Mouse (Mus musculus): Measurements from ENCODE around the gene Gm10283. TPM values are rescaled to one million over a fixed set of nuclear protein-coding genes. Genes with fewer than 3 reads are reported as not detected.

The Gm10283 gene
- polyA plus RNA-seq, 1 experiment from 2014 or later = not detected

DNA sequence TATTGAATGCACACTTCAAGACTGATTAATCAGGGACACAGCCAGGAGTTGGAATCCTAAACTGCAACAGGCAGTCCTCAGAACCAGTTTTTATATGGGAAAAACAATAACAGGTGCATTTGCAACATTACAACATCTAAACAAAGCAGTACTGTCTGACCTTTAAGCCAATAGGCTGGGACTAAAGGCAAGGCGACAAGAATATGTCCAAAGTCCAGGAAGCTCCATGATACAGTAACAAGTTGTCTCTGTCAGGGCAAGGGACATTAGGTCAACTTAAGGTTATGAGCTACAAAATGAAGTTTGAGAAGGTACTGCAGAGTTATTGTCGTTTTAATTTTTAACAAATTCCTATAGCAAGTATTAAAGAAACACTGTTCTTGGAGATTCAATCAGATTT lies 12.9 kb downstream of the Gm10283 start:
- ATAC-seq (ENCODE audit: insufficient number of reproducible peaks, low FRiP score, low TSS enrichment, low read depth) (no peak), DNase-seq (ENCODE audit: low spot score) (no peak)
- Histone ChIP-seq H3K4me1 (ENCODE audit: control insufficient read depth, insufficient read depth, low read length) (no peaks in the 10 kb centered on the region), H3K4me2 (ENCODE audit: low read depth, severe bottlenecking) (no peak overlapping the region), H3K27me3 (ENCODE audit: control insufficient read depth, insufficient read depth, low read length) (no peaks in the 10 kb centered on the region), H3K9me3 (ENCODE audit: control insufficient read depth, low read length) (no peaks in the 10 kb centered on the region), H3K36me3 (ENCODE audit: control insufficient read depth, insufficient read depth, low read length) (no peaks in the 10 kb centered on the region), H3K27ac (replicated peaks; ENCODE audit: low read depth, low read length) (no peak overlapping the region), H3K4me3 (ENCODE audit: low read depth, low read length) (no peak overlapping the region), H3K9ac (ENCODE audit: low read length) (no peak overlapping the region)
- WGBS = 88% methylated on average over 2 of the region's 2 CpGs

DNA sequence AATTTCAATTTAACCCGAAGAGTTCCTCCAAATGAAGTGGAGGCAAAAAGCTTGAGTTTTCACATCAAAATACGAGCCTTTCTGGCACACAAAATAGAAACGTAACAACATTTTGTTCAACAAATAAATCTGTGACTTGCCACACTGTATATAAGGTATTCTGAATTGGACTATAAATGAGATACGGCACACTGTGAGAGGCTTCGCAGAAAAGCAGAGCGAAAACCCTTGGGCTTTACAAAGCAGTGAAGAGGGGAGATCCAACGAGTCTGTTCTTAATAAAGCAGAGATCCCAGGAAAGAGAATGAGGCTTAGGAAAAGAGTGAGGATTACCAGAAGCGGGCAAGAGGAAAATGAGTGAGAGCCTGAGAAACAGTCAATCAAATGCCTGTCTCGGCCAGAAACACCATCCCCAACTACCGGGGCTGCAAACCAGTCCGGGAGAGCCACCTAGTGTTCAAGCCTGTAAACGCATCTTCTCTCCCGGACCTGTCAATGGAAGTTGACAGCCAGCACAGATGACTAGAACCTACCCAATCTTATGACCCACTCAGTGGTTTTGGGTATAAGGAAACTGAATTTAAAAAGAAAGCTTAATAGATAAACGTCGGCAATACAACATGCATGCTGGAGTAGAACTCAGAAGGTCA lies 36.2 kb downstream of the Gm10283 start:
- DNase-seq (ENCODE audit: low spot score) (peak; percentile 79), ATAC-seq (ENCODE audit: insufficient number of reproducible peaks, low FRiP score, low TSS enrichment, low read depth) (no peak)
- H3K27ac ChIP-seq (replicated peaks; ENCODE audit: low read depth, low read length) = no peak overlapping the region
- H3K4me3 ChIP-seq (ENCODE audit: low read depth, low read length) = no peak overlapping the region
- no peaks in the 10 kb centered on the region for H3K4me1 ChIP-seq (ENCODE audit: control insufficient read depth, insufficient read depth, low read length)
- H3K9ac ChIP-seq (ENCODE audit: low read length) = no peak overlapping the region
- no peaks in the 10 kb centered on the region for H3K36me3 ChIP-seq (ENCODE audit: control insufficient read depth, insufficient read depth, low read length)
- no peaks in the 10 kb centered on the region for H3K27me3 ChIP-seq (ENCODE audit: control insufficient read depth, insufficient read depth, low read length)
- H3K9me3 ChIP-seq (ENCODE audit: control insufficient read depth, low read length) = no peaks in the 10 kb centered on the region
- WGBS = 39% methylated on average over 15 of the region's 15 CpGs
- H3K4me2 ChIP-seq (ENCODE audit: low read depth, severe bottlenecking) = no peak overlapping the region

- no peaks in the 10 kb centered on the region for H3K27me3 ChIP-seq (ENCODE audit: control insufficient read depth, insufficient read depth, low read length)
- H3K9ac ChIP-seq (ENCODE audit: low read length) = no peak overlapping the region
- H3K9me3 ChIP-seq (ENCODE audit: control insufficient read depth, low read length) = no peaks in the 10 kb centered on the region
- 77% methylated on average over 2 of the region's 2 CpGs for WGBS
- no peaks in the 10 kb centered on the region for H3K4me1 ChIP-seq (ENCODE audit: control insufficient read depth, insufficient read depth, low read length)
- DNase-seq (ENCODE audit: low spot score) (no peak), ATAC-seq (ENCODE audit: insufficient number of reproducible peaks, low FRiP score, low TSS enrichment, low read depth) (no peak)
- no peak overlapping the region for H3K4me2 ChIP-seq (ENCODE audit: low read depth, severe bottlenecking)
- H3K4me3 ChIP-seq (ENCODE audit: low read depth, low read length) = no peak overlapping the region
- no peaks in the 10 kb centered on the region for H3K36me3 ChIP-seq (ENCODE audit: control insufficient read depth, insufficient read depth, low read length)
- H3K27ac ChIP-seq (replicated peaks; ENCODE audit: low read depth, low read length) = no peak overlapping the region
These were observed 53.7 kb downstream of the Gm10283 start for GRCm38 (mm10) chr8:60449296-60449695.

DNA sequence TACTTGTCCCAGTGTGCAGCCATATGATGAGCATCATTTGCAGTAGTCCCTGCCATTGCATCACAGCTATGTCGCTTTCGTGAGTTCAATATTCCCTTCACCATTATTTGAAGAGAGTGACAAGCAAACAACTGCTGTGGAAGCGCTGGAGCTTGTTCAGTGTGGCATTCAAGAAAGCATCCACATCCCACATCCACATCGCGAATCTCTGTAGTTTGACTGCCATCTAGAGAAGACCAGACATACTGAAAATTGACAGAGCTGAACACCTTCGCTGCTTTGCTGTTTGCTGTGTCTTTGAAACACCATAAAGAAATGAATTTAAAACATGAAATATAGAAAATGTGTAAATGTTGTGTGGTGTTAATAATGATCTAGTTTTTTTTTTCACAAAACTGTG lies 58.0 kb downstream of the Gm10283 start:
- Histone ChIP-seq H3K27me3 (ENCODE audit: control insufficient read depth, insufficient read depth, low read length) (no peaks in the 10 kb centered on the region), H3K9me3 (ENCODE audit: control insufficient read depth, low read length) (no peaks in the 10 kb centered on the region), H3K4me2 (ENCODE audit: low read depth, severe bottlenecking) (no peak overlapping the region), H3K4me3 (ENCODE audit: low read depth, low read length) (no peak overlapping the region), H3K4me1 (ENCODE audit: control insufficient read depth, insufficient read depth, low read length) (no peaks in the 10 kb centered on the region), H3K9ac (ENCODE audit: low read length) (no peak overlapping the region), H3K36me3 (ENCODE audit: control insufficient read depth, insufficient read depth, low read length) (no peaks in the 10 kb centered on the region), H3K27ac (replicated peaks; ENCODE audit: low read depth, low read length) (no peak overlapping the region)
- DNase-seq (ENCODE audit: low spot score) (no peak), ATAC-seq (ENCODE audit: insufficient number of reproducible peaks, low FRiP score, low TSS enrichment, low read depth) (no peak)
- WGBS = 81% methylated on average over 6 of the region's 6 CpGs

DNA sequence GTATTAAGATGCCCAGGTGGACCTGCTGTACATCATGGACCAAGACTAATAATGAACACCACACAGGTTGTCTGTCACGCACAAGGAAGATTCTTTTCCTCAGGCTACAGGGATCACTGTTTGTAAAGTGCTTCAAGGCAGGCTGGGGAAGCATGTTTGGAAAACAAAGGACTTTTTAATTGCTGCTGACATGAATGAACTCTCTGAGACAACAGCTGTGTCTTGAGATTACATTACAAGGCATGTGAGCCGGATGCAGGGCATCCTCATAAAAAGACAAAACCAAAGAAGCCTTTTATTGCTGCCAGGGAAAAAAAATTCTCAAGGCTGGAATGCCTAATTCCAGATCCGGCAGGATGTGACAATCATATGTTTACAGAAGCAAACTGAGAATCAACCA lies 64.4 kb downstream of the Gm10283 start:
- Histone ChIP-seq H3K27me3 (ENCODE audit: control insufficient read depth, insufficient read depth, low read length) (no peaks in the 10 kb centered on the region), H3K4me2 (ENCODE audit: low read depth, severe bottlenecking) (no peak overlapping the region), H3K4me3 (ENCODE audit: low read depth, low read length) (no peak overlapping the region), H3K27ac (replicated peaks; ENCODE audit: low read depth, low read length) (no peak overlapping the region), H3K9ac (ENCODE audit: low read length) (no peak overlapping the region), H3K36me3 (ENCODE audit: control insufficient read depth, insufficient read depth, low read length) (no peaks in the 10 kb centered on the region), H3K4me1 (ENCODE audit: control insufficient read depth, insufficient read depth, low read length) (no peaks in the 10 kb centered on the region), H3K9me3 (ENCODE audit: control insufficient read depth, low read length) (no peaks in the 10 kb centered on the region)
- 55% methylated on average over 3 of the region's 3 CpGs for WGBS
- DNase-seq (ENCODE audit: low spot score) (no peak), ATAC-seq (ENCODE audit: insufficient number of reproducible peaks, low FRiP score, low TSS enrichment, low read depth) (no peak)

- DNase-seq (ENCODE audit: low spot score) (no peak), ATAC-seq (ENCODE audit: insufficient number of reproducible peaks, low FRiP score, low TSS enrichment, low read depth) (no peak)
- H3K9ac ChIP-seq (ENCODE audit: low read length) = no peak overlapping the region
- no peaks in the 10 kb centered on the region for H3K4me1 ChIP-seq (ENCODE audit: control insufficient read depth, insufficient read depth, low read length)
- H3K27ac ChIP-seq (replicated peaks; ENCODE audit: low read depth, low read length) = no peak overlapping the region
- H3K4me2 ChIP-seq (ENCODE audit: low read depth, severe bottlenecking) = no peak overlapping the region
- no peaks in the 10 kb centered on the region for H3K27me3 ChIP-seq (ENCODE audit: control insufficient read depth, insufficient read depth, low read length)
- H3K4me3 ChIP-seq (ENCODE audit: low read depth, low read length) = no peak overlapping the region
- 85% methylated on average over 3 of the region's 3 CpGs for WGBS
- H3K36me3 ChIP-seq (ENCODE audit: control insufficient read depth, insufficient read depth, low read length) = no peaks in the 10 kb centered on the region
- H3K9me3 ChIP-seq (ENCODE audit: control insufficient read depth, low read length) = no peaks in the 10 kb centered on the region
These were observed 66.1 kb downstream of the Gm10283 start for GRCm38 (mm10) chr8:60436872-60437271.

- Histone ChIP-seq H3K4me1 (ENCODE audit: control insufficient read depth, insufficient read depth, low read length) (no peaks in the 10 kb centered on the region), H3K27me3 (ENCODE audit: control insufficient read depth, insufficient read depth, low read length) (no peaks in the 10 kb centered on the region), H3K4me2 (ENCODE audit: low read depth, severe bottlenecking) (no peak overlapping the region), H3K9ac (ENCODE audit: low read length) (no peak overlapping the region), H3K4me3 (ENCODE audit: low read depth, low read length) (no peak overlapping the region), H3K36me3 (ENCODE audit: control insufficient read depth, insufficient read depth, low read length) (no peaks in the 10 kb centered on the region), H3K27ac (replicated peaks; ENCODE audit: low read depth, low read length) (no peak overlapping the region), H3K9me3 (ENCODE audit: control insufficient read depth, low read length) (no peaks in the 10 kb centered on the region)
- DNase-seq (ENCODE audit: low spot score) (no peak), ATAC-seq (ENCODE audit: insufficient number of reproducible peaks, low FRiP score, low TSS enrichment, low read depth) (no peak)
- 93% methylated on average over 5 of the region's 5 CpGs for whole genome bisulfite sequencing
These were observed 70.3 kb downstream of the Gm10283 start for GRCm38 (mm10) chr8:60432649-60433048.

- no peak overlapping the region for H3K27ac ChIP-seq (replicated peaks; ENCODE audit: low read depth, low read length)
- no peaks in the 10 kb centered on the region for H3K36me3 ChIP-seq (ENCODE audit: control insufficient read depth, insufficient read depth, low read length)
- no peaks in the 10 kb centered on the region for H3K9me3 ChIP-seq (ENCODE audit: control insufficient read depth, low read length)
- H3K4me3 ChIP-seq (ENCODE audit: low read depth, low read length) = no peak overlapping the region
- H3K9ac ChIP-seq (ENCODE audit: low read length) = no peak overlapping the region
- ATAC-seq (ENCODE audit: insufficient number of reproducible peaks, low FRiP score, low TSS enrichment, low read depth) = no peak
- no peak for DNase-seq (ENCODE audit: low spot score)
- WGBS = 79% methylated on average over 8 of the region's 8 CpGs
- no peaks in the 10 kb centered on the region for H3K27me3 ChIP-seq (ENCODE audit: control insufficient read depth, insufficient read depth, low read length)
- no peak overlapping the region for H3K4me2 ChIP-seq (ENCODE audit: low read depth, severe bottlenecking)
- H3K4me1 ChIP-seq (ENCODE audit: control insufficient read depth, insufficient read depth, low read length) = no peaks in the 10 kb centered on the region
These were observed 96.6 kb downstream of the Gm10283 start for GRCm38 (mm10) chr8:60406358-60406757.

- Histone ChIP-seq H3K9ac (ENCODE audit: low read length) (no peak overlapping the region), H3K4me1 (ENCODE audit: control insufficient read depth, insufficient read depth, low read length) (no peaks in the 10 kb centered on the region), H3K4me2 (ENCODE audit: low read depth, severe bottlenecking) (no peak overlapping the region), H3K36me3 (ENCODE audit: control insufficient read depth, insufficient read depth, low read length) (no peaks in the 10 kb centered on the region), H3K9me3 (ENCODE audit: control insufficient read depth, low read length) (no peaks in the 10 kb centered on the region), H3K27me3 (ENCODE audit: control insufficient read depth, insufficient read depth, low read length) (no peaks in the 10 kb centered on the region), H3K27ac (replicated peaks; ENCODE audit: low read depth, low read length) (no peak overlapping the region), H3K4me3 (ENCODE audit: low read depth, low read length) (no peak overlapping the region)
- ATAC-seq (ENCODE audit: insufficient number of reproducible peaks, low FRiP score, low TSS enrichment, low read depth) (no peak), DNase-seq (ENCODE audit: low spot score) (no peak)
- 60% methylated on average over 6 of the region's 6 CpGs for WGBS
These were observed 97.9 kb downstream of the Gm10283 start for GRCm38 (mm10) chr8:60404994-60405548.

Data from limb, embryonic 11.5 days (tissue).